Mouse (Mus musculus) heart, embryonic 14.5 days (tissue): ENCODE measurements at regions not wholly inside any gene's neighbourhood (a gene's known extent, or its start where the extent isn't known, plus 50 kb on each side); places are given as distances from the start of the nearest gene placed in this dataset.

Source experiments
- ATAC-seq: fragments of 200-750 bp; cut with Nextera tagmentation; 2 replicates; pipeline ENCODE4 v1.8.0; 2017; ENCODE audit warnings: low read depth, moderate TSS enrichment; ENCODE audit not compliant: insufficient number of reproducible peaks, insufficient read depth, low FRiP score
- H3K27ac ChIP-seq, 2 experiments: fragments of 200-500 bp in 1 of 2; fragments of 300-500 bp in 1 of 2; sonication (generic) in 1 of 2; replicated peaks in 1 of 2; 2 replicates each; pipeline ENCODE4 v1.5.1; 2012 to 2014; ENCODE audit warnings: low read depth in 2 of 2, low read length in 2 of 2, control low read depth in 1 of 2, mild to moderate bottlenecking in 1 of 2, mixed read lengths in 1 of 2; ENCODE audit not compliant: control insufficient read depth in 1 of 2, insufficient read depth in 1 of 2
- H3K27me3 ChIP-seq: fragments of 300-500 bp; sonication (generic); 2 replicates; pipeline ENCODE4 v1.6.1; 2014; ENCODE audit warnings: mild to moderate bottlenecking, low read length, control low read depth; ENCODE audit not compliant: control insufficient read depth, insufficient read depth
- H3K36me3 ChIP-seq: fragments of 300-500 bp; sonication (generic); 2 replicates; pipeline ENCODE4 v1.6.1; 2014; ENCODE audit warnings: mild to moderate bottlenecking, control low read depth, low read length, mixed read lengths; ENCODE audit not compliant: control insufficient read depth, insufficient read depth
- H3K4me1 ChIP-seq, 2 experiments: fragments of 200-500 bp in 1 of 2; fragments of 300-500 bp in 1 of 2; sonication (generic) in 1 of 2; 2 replicates each; pipeline ENCODE4 v1.6.1; 2012 to 2014; ENCODE audit warnings: low read length in 2 of 2, control low read depth in 1 of 2, mixed read lengths in 1 of 2; ENCODE audit not compliant: control insufficient read depth in 2 of 2, insufficient read depth in 2 of 2
- H3K4me2 ChIP-seq: fragments of 300-500 bp; sonication (generic); 2 replicates; pipeline ENCODE4 v1.6.1; 2014; ENCODE audit warnings: mild to moderate bottlenecking, low read length
- H3K4me3 ChIP-seq, 2 experiments: fragments of 200-500 bp in 1 of 2; fragments of 300-500 bp in 1 of 2; sonication (generic) in 1 of 2; 2 replicates each; pipeline ENCODE4 v1.5.1; 2012 to 2014; ENCODE audit warnings: low read length in 2 of 2, mild to moderate bottlenecking in 2 of 2, control low read depth in 1 of 2, low read depth in 1 of 2, moderate library complexity in 1 of 2; ENCODE audit not compliant: control insufficient read depth in 1 of 2, insufficient read depth in 1 of 2
- H3K9ac ChIP-seq: fragments of 300-500 bp; sonication (generic); 2 replicates; pipeline ENCODE4 v1.6.1; 2014; ENCODE audit warnings: mild to moderate bottlenecking, low read length
- H3K9me3 ChIP-seq: fragments of 300-500 bp; sonication (generic); 2 replicates; pipeline ENCODE4 v1.6.1; 2016; ENCODE audit warnings: low read length, control low read depth; ENCODE audit not compliant: control insufficient read depth
- WGBS: fragments of 180-500 bp; shearing (Covaris S2); extraction: QIAGEN DNeasy Blood & Tissue Kit; methylation state at CpG from one replicate; pipeline ENCODE4 v1.1.7; 2014; 5-methylcytosine and 5-hydroxymethylcytosine counted together

DNA sequence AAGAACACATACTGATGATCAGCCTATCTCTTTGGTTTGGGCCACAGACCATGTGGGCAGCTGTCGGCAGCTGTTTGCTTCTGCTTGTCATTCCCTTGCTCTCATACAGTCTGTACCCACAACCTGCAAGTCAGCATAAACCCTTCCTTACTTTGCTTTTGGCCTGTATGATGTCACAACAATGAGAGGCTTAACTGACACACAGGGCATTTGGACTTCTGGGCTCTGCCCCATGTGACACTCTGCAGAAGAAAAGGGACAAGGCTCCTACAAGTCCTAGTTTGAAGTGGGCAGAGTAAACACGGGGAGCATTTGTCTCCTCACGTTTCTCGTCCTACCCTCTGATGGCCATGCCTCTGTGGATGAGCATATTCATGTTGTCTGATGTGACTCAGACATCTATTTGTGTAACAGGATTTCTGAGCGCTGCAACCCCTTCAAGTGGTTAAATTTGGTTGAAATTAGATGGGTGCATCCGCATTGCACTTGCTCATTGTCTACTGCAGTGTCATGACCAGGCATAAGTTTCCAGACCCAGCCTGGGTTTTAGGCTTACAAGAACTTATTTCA lies 87.6 kb upstream of the Cpeb4 start:
- no peak overlapping the region for H3K4me3 ChIP-seq
- no peaks in the 10 kb centered on the region for H3K36me3 ChIP-seq
- H3K4me2 ChIP-seq = no peak overlapping the region
- peaks cover 2% of the 10 kb centered on the region; the same call in 1 of the 2 replicates for H3K9me3 ChIP-seq
- no peaks in the 10 kb centered on the region for H3K27me3 ChIP-seq
- 80% methylated on average over 6 of the region's 6 CpGs for WGBS
- H3K27ac ChIP-seq = no peak overlapping the region
- no peaks in the 10 kb centered on the region for H3K4me1 ChIP-seq
- H3K9ac ChIP-seq = no peak overlapping the region
- no peak for ATAC-seq

DNA sequence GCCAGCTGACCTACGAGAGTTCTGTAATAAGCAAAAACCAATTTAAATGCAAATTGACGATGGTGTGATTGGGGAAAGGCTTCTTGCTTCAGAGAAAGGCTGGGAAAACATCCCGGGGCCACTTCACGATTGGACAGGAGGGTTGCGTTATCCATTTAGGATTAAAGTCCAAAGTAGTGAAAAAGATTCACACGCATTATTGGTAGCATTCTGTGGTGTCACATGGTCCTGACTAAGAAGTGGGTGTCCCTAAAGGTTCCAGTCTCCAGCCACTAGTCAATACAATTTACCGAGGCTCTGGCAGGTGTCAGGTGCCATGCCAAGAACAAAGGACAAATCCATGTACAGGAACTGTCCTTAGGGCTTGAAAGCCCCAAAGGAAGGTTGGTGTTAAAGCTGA lies 86.9 kb upstream of the Cpeb4 start:
- no peaks in the 10 kb centered on the region for H3K4me1 ChIP-seq
- no peak overlapping the region for H3K27ac ChIP-seq
- H3K36me3 ChIP-seq = no peaks in the 10 kb centered on the region
- no peak overlapping the region for H3K9ac ChIP-seq
- H3K4me3 ChIP-seq = no peak overlapping the region
- WGBS = 85% methylated on average over 7 of the region's 7 CpGs
- H3K4me2 ChIP-seq = no peak overlapping the region
- ATAC-seq = no peak
- no peaks in the 10 kb centered on the region for H3K27me3 ChIP-seq
- peaks cover 2% of the 10 kb centered on the region; the same call in 1 of the 2 replicates for H3K9me3 ChIP-seq

DNA sequence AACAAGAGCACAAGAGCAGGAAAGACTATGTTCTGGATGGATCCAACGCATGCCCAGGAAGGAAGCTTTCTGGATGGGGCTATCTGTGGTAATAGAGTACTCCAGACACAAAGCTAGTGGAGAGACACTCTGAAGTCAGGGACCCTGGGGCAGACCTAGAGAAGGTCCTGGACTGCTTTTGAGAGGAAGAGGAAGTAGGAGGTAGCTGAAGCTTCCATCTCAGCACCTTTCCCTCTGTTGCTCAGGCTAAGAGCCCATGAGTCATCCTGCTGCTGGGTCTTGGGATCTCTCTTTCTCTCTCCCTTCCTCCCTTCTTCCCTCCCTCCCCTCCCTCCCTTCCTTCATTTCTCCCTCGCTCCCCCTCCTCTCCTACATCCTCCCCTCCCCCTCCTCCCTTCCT lies 84.6 kb upstream of the Cpeb4 start:
- Histone ChIP-seq H3K4me1 (no peaks in the 10 kb centered on the region), H3K4me3 (no peak overlapping the region), H3K4me2 (no peak overlapping the region), H3K36me3 (no peaks in the 10 kb centered on the region), H3K27ac (no peak overlapping the region), H3K27me3 (no peaks in the 10 kb centered on the region), H3K9ac (no peak overlapping the region), H3K9me3 (peaks cover 2% of the 10 kb centered on the region; the same call in 1 of the 2 replicates)
- ATAC-seq = no peak
- 53% methylated on average over 2 of the region's 2 CpGs for WGBS

DNA sequence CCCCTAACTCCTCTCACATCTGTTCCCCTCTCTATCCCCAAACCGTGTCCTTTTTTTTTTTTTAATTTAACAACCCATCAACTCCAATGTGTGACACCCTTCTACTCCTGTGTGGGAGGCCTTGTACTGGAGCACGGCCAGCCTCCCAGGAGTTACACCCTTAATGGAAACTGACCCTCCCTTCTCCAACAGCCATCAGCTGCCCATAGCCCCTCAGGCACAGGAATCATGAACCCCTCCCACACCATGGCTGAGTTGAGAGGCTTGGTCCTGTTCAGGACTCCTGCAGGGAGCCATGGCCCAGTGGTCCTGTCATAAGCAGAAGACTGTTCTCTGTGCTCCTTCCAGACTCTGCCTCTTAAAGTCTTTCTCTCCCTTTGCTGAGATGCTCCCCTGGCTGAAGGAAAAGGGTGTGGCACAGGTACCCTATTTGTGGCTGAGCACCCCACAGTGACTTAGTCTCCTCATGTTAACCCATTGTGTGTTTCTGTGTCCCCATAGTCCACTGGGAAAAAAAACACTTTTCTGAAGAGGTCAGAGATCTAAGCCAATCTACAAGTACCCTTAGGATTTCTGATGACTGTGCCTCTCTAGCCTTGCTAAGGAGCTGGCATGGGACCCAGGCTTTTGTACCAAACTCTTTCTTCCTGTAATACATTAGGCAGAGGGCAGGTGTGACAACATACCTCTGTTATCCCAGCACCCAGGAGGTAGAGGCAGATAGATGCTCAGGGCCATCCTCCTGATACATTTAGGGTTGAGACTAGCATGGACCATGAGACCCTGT lies 83.9 kb upstream of the Cpeb4 start:
- no peak for ATAC-seq
- Histone ChIP-seq H3K27me3 (no peaks in the 10 kb centered on the region), H3K9ac (no peak overlapping the region), H3K4me3 (no peak overlapping the region), H3K9me3 (peaks cover 4% of the 10 kb centered on the region), H3K4me1 (no peaks in the 10 kb centered on the region), H3K27ac (no peak overlapping the region), H3K4me2 (no peak overlapping the region), H3K36me3 (no peaks in the 10 kb centered on the region)
- 43% methylated on average over 2 of the region's 2 CpGs for WGBS

DNA sequence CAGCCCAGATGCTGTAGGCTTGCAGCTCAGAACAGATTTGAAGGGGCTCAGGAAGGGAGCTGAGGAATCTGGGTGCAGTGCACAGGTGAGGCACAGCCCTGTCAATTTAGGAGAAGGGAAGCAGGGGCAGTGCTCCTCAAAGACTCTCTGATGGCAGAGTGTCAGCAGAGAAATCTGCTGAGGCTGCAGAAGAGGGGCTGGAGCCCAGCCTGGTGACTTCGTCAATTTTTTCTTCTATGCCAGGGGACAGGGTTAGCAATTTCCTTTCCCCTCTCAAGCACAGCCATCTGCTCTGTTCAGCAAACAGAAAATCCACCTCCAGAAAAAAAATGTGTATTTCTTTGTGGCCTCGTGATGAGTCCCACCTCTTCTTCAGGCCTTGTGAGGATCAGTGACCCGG lies 82.0 kb upstream of the Cpeb4 start:
- H3K36me3 ChIP-seq = no peaks in the 10 kb centered on the region
- no peak overlapping the region for H3K4me3 ChIP-seq
- 72% methylated on average over 3 of the region's 3 CpGs for WGBS
- no peaks in the 10 kb centered on the region for H3K27me3 ChIP-seq
- no peak for ATAC-seq
- H3K27ac ChIP-seq = no peak overlapping the region
- peaks cover 4 to 5% of the 10 kb centered on the region in 2 experiments; a peak in 1 of 4 replicates for H3K4me1 ChIP-seq
- H3K9ac ChIP-seq = no peak overlapping the region
- peaks cover 3% of the 10 kb centered on the region; the same call in 1 of the 2 replicates for H3K9me3 ChIP-seq
- no peak overlapping the region for H3K4me2 ChIP-seq

DNA sequence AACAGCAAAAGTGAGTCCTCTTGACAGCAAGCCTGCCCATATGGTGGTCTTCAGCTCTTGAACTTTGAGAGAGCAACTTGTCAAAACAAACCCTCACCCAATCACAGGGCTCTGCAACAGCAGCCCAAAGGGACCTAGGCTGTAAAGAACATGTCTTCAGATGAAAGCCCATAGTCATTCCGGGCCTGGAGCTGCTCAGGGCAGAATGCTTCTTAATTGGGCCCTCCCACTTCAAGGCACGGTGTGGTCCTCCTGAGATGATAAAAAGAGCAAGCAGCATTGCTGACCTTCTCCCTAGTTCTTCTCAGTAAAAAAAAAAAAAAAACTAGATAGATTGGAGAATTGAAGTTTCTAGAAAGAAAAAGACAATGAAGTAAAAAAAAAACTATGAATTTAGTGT lies 80.7 kb upstream of the Cpeb4 start:
- H3K27me3 ChIP-seq = no peaks in the 10 kb centered on the region
- no peak overlapping the region for H3K27ac ChIP-seq
- H3K36me3 ChIP-seq = no peaks in the 10 kb centered on the region
- ATAC-seq = no peak
- no peak overlapping the region for H3K9ac ChIP-seq
- peaks cover 3% of the 10 kb centered on the region; the same call in 1 of the 2 replicates for H3K9me3 ChIP-seq
- H3K4me3 ChIP-seq = no peak overlapping the region
- H3K4me1 ChIP-seq = peaks cover 5 to 9% of the 10 kb centered on the region in 2 experiments
- no peak overlapping the region for H3K4me2 ChIP-seq
- 52% methylated on average over 2 of the region's 2 CpGs for WGBS

DNA sequence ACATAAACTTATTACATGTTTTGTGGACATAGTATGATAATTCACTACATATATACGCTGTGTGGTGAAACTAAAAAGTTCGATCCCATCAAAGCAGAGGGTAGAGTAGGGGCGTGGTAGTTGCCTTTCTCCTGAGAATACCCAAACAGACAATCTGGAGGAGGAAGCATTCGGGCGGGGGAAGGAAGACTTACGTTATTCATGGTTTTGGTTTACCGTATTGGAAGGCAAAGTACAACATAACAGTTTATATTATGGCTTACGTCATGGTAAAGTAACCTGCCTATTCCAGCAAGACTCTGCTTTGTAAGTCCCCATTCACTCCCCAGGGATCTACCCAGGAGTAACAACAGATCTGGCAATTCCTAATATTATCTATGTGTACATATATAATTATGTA lies 76.9 kb upstream of the Cpeb4 start:
- Histone ChIP-seq H3K4me1 (peaks cover 8 to 12% of the 10 kb centered on the region in 2 experiments), H3K9me3 (peaks cover 3% of the 10 kb centered on the region; the same call in 1 of the 2 replicates), H3K9ac (no peak overlapping the region), H3K36me3 (no peaks in the 10 kb centered on the region), H3K27me3 (no peaks in the 10 kb centered on the region), H3K4me2 (no peak overlapping the region), H3K27ac (no peak overlapping the region), H3K4me3 (no peak overlapping the region)
- no peak for ATAC-seq
- WGBS = 92% methylated on average over 8 of the region's 8 CpGs
